Mouse (Mus musculus) gastrocnemius, adult 8-10 months (tissue): ENCODE data around the gene Trmt10c. TPM values are rescaled to one million over a fixed set of nuclear protein-coding genes. Genes with fewer than 3 reads are reported as not detected.
"Not testable (repeated sequence)": the region's sequence is repeated elsewhere in the genome, so short reads cannot be mapped to it uniquely, and the experiment has no call there.

Experiments
- DNase-seq, 2 experiments: peaks; one replicate each; pipeline ENCODE4 v3.0.0; 2022; ENCODE audit warnings: low spot score in 2 of 2
- total RNA-seq, 4 experiments: library from RNA; stranded (reverse); gene quantifications; 2 replicates each; pipeline ENCODE4 v1.2.4; 2022

Gene Trmt10c
- 1 to 10 TPM; 8.0 to 8.9 (median 8.4) TPM for total RNA-seq

DNA sequence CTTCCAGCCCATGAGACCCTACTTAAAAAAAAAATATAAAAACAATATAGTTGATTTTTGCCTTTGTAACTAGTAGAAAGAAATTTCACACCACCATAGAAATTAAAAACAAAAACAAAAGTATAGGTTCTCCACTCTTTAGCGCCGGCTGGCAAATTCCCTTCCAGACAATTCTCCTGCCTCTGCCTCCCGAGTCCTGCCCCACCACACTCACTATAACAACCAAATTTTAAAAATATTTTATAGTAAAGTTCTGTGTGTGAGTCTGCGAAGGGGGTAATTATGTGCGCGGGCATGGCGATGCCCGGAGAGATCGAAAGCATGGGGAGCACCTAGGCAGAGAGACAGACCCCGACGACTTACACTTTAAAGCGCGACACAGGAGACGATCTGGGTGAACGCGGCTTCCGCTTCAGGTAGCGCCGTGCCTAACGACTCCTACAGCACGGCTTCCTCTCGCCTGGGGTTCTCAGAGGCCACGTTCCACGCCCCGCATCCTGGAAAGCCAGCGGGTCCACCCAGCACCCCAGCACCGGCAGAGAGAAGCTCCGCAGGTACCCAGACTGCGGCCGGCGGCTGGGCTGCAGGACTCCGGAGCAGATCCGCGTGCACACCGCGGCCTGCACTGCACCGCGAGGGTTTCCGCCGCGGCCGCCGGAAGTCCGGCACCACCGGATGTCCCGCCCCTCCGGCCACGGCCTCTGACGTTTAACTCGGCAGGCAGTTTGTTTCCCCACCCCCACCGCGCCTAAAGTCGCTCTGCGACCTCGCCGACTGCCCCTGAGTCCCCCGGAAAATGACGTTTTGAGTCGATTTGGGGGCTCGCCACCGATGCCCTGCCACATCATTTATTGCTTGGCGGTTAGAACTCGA is at the start of gene Trmt10c:
Gene Trmt10c, minus strand, starts transcription at position 682 of the 873 bp plus-strand sequence.
- peak; percentile 85 to 90 for DNase-seq

DNA sequence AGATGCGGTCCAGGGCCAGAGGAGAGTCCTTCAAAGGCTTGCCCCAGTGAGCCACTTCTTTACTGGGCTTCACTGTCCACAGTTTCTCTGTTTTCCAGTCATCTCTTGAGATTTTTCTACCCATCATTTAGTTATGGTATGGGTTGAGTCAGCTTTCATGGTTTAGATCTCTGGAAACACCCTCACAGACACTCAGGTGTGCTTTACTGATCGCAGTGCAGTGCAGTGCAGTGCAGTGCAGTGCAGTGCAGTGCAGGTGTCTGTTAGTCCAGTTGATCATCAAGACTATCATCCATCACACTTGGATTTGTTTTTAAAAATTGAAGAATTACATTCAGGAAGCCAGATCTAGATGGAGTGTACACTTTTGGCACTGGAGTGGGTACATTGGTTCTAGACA is 48.7 kb upstream of the Trmt10c start:
- no peak for DNase-seq

DNA sequence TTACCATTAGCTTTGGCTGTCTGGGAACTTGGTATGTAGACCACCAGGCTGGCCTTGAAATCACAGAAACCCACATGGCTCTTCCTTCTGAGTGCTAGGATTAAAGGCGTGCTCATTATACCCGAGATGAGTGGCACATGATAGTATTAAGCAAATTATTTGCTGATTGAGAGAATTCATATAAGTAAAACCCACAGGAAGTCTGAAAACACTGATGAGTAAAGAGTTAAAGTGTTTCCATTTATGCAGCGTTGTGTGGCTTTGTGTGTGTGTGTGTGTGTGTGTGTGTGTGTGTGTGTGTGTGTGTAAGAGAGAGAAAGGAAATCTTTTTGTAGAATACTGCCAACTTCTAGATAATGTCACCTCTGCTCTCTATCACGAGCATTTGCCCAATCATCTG is 44.1 kb upstream of the Trmt10c start:
- no peak for DNase-seq

DNA sequence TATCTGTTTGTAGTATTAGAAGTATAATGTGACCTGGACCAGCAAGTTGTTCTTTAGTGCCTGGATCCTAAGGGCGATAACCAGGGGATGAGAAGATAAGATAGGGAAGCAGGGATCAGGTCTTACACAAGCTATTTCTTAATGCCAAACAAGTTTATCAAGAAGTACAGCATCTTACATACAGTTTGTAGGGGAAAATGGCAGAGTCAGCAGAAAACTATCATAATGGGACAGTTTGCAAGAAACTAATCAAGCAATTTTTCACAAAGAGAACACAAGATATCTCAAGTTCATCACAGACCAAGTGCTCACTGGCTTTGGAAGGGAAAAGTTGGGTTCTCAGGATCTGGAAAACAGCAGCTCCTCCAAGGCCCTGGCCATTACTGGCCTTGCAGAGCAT is 41.8 kb upstream of the Trmt10c start:
- no peak for DNase-seq

DNA sequence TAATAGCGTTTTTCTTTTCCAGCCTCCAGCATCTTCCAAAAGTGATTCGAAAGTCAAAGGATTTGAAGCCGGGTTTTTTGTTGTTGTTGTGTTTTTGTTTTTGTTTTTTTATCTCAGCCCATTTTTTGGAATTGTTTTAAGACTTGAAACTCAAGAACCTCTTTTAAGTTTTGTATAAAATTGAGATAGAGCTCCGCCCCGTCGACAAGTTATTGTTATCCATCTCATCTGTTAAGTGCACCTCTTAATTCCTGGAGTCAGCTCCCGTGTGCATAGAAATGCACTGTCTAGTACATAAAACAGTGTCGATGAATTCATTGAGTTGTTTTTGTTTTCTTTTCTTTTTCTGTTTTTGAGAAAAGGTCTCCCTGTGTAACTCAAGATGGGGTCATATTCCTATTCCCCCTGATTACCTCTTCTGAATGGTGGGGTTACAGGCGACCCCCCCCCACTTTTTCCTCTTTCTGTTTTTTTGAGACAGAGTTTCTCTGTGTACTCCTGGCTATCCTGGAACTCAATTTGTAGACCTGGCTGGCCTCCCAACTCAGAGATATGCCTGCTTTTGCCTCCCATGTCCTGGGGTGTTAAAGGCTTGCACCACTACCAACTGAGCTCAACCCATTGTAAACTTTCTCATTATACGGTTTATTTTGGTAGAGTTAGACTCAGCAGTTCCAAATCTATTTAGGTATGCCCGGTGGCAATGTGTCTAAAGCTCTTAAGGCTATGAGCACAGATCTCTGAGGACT is 38.7 kb upstream of the Trmt10c start:
- no peak for DNase-seq

DNA sequence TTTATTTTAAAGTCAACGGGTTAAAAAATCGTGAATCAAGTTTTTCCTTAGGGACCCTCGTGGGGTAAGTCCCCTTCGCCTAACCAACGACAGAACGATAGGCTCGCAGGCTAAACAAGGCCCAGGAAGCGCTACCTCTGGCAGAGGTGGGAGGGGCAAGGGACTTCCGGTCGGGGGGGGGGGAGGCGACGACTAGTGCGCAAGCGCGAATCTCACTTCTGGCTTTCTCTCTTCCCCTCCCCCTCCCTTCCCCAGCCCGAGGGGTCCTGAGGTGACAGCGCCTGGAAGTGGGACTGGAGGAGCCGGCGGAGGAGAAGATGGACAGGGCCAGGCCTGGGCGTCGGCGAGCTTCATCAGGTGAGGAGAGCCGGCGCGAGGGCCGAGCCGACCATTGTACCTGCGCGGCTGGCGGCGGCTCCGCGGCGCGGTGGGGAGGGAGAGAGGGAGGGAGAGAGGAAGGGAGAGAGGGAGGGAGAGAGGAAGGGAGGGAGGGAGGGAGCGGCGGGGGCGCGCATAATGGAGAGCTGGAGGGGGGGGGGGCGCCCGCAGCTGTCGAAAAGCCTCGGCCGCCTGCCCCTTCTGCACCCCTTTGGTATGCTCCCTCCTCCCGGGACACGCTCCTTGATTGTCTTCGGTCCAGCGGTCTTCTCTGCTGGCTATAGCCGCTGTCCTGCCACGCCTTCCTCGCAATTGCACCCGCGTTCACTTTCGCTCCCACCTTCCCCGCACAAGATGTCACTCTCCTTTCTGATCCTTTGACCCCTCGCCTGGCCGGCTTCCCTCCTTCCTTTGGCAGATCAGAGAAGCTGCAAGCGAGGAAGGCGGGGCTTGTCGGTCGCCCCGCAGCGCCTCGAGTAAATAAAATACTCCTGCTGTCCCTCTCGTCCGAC is 37.8 kb upstream of the Trmt10c start:
- DNase-seq = peak; percentile 84 to 88

DNA sequence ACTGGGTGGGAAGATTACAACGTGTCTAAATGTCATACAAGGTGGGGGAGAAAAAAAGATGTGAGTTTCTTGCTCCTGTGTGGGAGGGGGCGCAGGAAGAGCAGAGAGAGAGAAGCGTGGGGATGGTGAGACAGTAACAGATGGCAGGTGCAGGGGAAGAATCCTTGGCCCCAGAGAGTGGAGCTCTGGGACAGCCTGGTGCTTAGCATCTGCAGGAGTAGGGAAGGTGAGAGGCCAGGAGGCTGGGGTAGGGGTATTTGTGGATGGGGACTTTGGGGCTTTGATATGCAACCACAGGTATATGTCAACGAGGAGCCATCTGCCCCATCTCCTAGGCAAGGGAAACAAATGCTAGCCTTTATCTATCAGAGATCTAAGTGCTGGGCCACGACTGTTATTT is 36.9 kb upstream of the Trmt10c start:
- no peak for DNase-seq

DNA sequence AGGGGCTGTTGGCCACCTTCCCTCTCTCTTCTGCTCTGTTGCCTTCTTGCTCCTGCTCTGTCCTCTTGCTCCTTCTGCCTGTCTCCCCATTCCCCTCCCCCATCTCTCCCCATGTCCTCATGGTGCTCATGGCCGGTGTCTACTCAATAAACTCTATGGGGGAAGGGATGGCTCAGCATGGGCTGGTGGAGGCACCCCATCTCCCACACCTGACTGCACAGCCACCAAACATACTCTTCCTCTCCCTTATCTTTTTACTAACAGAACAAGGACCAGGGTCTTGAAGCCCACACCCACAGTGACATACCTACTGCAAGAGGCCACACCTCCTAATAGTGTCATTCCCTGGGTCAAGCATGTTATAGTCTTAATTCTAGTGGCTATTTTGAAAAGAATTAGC is 36.5 kb upstream of the Trmt10c start:
- DNase-seq = no peak

DNA sequence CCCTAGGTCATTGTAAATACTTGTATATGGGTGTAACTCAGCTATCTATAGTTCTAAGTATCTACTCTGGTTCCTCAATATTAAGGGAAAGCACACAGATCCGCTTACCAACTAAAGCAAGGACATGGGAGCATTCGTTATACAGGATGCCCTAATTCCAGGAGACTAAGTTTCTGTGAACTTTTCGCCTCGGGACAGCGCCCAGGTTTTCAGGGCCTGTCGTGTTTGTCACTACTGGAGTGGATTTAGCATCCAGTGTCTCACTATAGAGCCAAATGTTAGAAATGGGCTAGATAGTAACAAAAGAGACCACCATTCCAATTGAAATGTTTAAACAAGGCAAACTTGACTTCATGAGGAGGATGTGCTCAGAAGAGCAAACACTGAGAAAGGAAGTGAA is 35.5 kb upstream of the Trmt10c start:
- DNase-seq = not testable (repeated sequence)

DNA sequence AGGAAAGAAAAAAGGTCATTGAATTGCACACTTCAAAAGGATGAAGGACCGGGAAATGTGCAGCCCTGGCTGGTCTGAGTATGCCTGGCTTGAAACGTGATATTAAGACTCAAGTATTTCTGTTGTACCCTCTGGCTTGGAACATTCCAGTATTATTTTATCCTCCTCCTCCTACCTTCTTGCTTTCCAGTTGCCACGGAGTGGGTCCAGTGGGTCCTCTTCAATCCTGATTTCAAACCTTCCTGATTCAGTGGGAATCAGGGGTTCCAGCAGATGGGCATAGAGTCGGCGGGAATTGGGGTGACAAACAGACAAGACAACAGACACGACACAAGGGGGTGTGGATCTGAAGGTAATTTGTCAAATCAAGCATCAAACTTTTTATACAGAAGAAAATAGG is 34.9 kb upstream of the Trmt10c start:
- no peak for DNase-seq

DNA sequence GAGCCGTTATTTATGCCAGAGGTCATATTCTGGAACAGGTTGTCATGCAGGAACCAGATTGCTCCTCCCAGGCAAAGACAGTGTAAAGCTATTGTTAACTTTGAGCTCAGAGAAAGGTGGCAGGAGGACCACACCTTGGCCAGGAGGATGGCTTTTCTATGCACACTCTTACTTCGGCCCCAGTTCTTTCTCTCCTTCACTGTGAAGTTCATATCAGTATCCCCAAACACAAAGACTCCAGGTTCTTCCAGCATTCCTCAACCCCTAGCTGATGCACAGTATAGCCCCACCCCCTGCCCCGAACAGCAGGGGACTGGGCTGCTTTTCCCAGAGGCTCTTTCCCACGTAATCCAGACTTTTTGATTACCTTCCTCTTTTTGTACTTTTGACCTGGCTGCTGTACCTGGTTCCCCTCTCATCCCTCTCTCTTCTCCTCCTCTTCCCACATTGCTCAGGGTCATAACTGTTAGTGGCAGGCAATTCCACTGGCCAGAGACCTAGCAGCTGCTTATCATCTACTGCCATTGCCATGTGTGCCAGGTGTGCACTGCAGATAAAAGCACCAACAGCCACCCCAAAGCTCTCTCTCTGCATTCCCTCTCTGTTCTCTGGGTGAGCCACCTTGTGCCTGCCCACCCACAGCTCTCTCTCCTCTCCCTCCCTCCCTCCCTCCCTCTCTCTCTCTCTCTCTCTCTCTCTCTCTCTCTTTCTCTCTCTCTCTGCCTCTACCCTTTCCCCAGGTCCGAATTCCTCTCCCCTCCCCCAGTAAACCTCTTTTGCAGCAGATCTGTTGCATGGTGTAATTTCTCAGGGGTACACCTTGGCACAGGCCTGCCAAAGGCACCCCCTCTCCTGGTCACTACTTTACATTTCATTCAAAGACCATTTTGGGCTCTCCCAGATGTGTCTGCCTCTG is 34.0 kb upstream of the Trmt10c start:
- no peak for DNase-seq

DNA sequence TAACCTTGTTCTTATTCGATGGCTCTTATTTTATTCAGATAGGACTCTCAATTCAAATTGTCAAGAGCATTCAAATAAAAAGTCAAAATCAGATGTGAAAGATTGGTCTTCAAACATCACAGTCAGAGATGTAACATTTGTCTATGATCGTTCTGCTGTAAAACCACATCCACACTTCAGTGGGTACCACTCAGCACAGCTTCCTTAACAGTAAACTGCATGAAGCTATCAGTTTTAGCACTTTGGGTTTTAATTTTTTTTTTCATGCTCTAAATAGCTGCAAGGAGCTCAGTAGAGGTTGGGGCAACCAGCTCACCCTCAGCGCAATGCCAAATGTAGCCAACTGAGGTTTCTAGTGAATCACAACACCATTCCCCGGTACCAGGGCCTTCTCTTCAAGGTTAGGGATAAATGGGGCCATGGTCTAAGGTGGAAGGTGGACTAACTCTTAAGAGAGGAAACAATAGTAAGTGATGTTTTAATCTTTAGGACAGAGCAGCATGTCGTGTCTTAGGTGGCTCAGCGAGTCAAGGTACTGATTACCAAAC is 31.0 kb upstream of the Trmt10c start:
- DNase-seq = no peak

DNA sequence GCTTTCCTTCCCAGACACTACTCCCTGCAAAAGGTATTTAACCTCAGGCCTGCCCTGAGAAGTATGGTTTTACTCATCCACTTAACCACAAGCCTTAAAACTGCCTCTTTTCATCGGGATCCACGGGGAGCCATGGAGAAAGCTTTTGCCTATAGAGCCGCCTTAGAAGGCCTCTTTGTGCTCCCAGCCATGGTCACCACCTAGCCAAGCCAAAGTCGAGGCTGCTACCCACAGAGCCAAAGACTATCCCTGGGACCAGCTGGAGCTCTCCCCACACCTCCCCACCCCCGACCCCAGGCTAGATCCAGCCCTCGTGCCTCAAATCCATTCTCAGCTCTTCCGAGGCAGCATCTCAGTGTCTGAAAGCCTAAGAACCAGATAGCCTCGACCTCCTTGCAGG is 28.5 kb upstream of the Trmt10c start:
- no peak for DNase-seq

DNA sequence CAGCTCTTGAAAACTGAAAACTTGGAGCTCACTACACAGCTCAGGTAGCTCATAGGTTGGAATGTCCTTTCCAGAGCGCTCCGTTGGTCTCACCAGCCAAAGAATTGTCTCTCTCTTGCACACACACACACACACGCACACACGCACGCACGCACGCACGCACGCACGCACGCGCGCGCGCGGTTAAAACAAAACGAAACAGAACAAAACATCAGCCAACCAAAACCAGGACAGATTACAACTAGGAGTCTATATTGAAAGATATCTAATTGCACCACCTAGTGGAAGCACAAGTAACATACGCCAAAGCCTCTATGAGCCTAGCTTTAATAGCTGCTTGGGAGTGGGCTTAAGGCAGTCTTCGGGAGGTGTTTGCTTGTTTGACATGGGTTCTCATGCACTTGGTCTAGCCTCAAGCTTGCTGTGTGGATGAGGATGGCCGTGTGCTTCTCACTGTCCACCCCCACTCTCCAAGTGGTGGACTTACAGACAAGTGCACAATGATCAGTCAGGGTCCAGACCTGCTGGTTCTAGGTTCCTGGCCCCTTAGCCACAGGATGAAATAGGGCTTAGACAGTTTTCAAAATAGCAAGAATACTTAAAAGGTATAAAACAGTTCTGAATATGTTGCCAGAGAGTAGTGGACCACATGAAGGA is 26.8 kb upstream of the Trmt10c start:
- peak; percentile 13 to 50 for DNase-seq

DNA sequence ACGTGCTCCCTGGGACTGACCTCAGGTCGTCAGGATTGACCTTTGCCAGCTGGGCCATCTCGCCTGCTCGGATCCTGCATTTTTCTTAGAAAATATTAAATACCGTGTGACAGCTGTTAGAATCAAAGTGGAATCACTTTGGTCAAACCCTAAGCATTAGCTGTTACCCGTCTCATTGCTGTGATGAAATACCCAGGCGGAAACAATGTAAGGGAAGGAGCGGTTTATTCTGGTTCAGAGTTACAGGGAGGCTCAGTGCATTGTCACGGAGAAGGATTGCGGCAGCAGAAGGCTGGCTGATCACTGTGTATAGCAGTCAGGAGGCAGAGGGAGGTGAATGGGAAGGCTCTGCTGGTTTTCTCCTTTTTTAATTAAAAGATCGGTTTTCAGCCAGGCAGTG is 25.4 kb upstream of the Trmt10c start:
- DNase-seq = no peak

DNA sequence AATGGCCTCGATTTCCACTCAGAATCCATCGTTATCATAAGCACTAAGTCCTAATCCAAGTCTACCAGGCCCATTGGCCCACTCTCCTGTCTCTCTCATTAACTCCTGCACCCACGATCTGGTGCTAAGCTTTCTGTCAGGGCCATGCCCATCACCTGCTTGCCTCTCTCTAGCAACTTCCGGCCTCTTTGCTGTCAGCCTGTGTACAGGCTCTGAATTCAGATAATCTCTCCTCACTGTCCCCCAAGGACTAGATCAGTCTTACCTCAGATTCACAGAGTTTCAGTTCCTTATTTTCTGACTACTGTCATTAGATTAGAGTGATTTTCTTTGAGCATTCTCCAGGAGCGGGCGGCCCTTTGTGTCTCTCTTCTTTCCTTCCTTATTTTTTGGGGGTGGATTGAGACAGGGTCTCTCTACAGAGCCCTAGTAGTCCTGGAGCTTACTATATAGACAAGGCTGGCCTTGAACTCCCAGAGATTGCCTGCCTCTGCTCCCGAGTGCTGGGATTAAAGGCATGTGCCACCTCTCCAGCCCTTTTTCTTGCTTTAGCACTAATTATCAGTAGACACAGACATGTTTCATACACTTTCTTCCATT is 24.5 kb upstream of the Trmt10c start:
- no peak for DNase-seq

DNA sequence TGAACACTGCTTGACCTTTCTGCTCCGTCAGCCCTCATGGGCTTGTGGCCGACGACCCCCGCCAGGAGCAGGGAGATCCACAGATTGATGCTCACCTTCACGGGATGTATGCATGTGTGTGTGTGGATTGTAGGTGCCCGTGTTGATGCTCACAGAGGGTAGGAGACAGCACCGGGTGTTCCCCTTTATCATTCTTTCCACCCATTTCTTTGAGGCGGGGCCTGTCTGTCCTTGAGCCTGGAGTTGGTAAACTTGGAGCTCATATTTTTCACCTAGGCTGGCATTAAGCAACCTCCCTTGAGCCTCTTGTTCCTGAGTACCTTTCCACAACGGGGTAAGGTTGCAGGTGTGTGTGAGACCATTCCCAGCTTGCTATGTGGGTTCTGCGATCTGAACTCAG is 20.5 kb upstream of the Trmt10c start:
- no peak for DNase-seq

DNA sequence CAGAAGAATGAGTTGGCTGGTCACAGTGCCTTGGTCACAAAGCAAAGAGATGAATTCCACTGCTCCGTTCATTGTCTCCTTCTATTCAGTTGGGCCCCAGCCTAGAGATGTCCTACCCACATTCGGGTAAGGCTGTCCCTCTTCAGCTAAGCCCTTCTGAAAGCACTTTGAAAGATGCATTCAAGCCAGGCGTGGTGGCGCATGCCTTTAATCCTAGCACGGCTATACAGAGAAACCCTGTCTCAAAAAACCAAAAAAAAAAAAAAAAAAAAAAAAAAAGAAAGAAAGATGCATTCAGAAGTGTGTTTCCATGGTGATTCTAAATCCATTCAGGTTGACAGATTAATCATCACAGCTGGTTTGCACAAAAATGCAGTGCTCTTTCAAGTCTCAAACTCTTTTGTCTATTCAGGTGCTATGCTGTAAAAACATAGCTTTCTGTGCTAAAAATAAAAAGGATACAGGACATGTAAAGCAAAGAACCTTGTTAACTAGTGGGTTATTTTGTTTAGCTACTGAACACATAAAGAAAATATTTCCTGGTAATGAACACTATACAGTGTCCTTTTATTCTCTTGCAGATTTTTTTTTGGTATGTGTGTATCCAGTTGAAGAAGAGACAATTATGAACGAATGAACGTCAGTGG is 19.4 kb upstream of the Trmt10c start:
- DNase-seq = no peak

DNA sequence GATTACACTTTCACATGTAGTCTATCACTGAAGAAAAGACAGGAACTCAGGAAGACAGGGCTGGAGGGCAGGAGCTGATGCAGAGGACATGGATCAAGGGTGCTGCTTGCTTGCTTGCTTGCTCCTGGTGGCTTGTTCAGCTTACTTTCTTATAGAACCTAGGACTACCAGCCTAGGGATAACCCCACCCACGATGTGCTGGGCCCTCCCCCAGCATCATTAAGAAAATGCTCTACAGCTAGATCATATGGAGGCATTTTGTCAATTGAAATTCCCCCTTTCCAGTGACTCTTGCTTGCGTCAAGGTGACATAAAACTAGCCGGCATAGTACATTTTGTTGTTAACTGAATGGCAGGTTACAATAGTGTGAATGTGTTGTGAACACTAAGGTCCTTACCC is 18.3 kb upstream of the Trmt10c start:
- DNase-seq = no peak
